Mouse (Mus musculus) cerebellum, postnatal 4 days (tissue): Measurements from ENCODE around the gene Tvp23a.

Source experiments
- DNase-seq, 2 experiments: peaks; one replicate each; pipeline ENCODE4 v3.0.0; 2022; ENCODE audit warnings: low spot score in 2 of 2, mixed read lengths in 1 of 2

The Tvp23a gene

GRCm38 (mm10) chr16:10453872-10454582, 6.9 kb upstream of the Tvp23a start:
- no peak for DNase-seq

GRCm38 (mm10) chr16:10452445-10452896, 5.3 kb upstream of the Tvp23a start:
- DNase-seq = peak; percentile 63 to 88

- DNase-seq = no peak
Observed at GRCm38 (mm10) chr16:10451906-10452305, 4.7 kb upstream of the Tvp23a start.

GRCm38 (mm10) chr16:10448931-10449330, 1.8 kb upstream of the Tvp23a start:
- DNase-seq = no peak

- no peak for DNase-seq
Observed at GRCm38 (mm10) chr16:10447781-10448180, 619 bp upstream of the Tvp23a start.

- DNase-seq = no peak
Observed at GRCm38 (mm10) chr16:10446573-10447263, 444 bp downstream of the Tvp23a start.

GRCm38 (mm10) chr16:10443723-10444122, 3.4 kb downstream of the Tvp23a start:
- DNase-seq = no peak

GRCm38 (mm10) chr16:10441761-10442160, 5.4 kb downstream of the Tvp23a start:
- no peak for DNase-seq

GRCm38 (mm10) chr16:10441328-10441727, 5.8 kb downstream of the Tvp23a start:
- no peak for DNase-seq

- no peak for DNase-seq
Observed at GRCm38 (mm10) chr16:10438055-10438454, 9.1 kb downstream of the Tvp23a start.

GRCm38 (mm10) chr16:10436166-10436565, 11.0 kb downstream of the Tvp23a start:
- no peak for DNase-seq

GRCm38 (mm10) chr16:10433344-10433743, 13.8 kb downstream of the Tvp23a start:
- DNase-seq = no peak

GRCm38 (mm10) chr16:10432387-10432786, 14.8 kb downstream of the Tvp23a start:
- DNase-seq = no peak

GRCm38 (mm10) chr16:10431911-10432310, 15.3 kb downstream of the Tvp23a start:
- DNase-seq = no peak

- DNase-seq = no peak
Observed at GRCm38 (mm10) chr16:10420447-10421054, 26.6 kb downstream of the Tvp23a start.

- DNase-seq = no peak
Observed at GRCm38 (mm10) chr16:10417723-10418259, 29.4 kb downstream of the Tvp23a start.

- no peak for DNase-seq
Observed at GRCm38 (mm10) chr16:10416866-10417265, 30.3 kb downstream of the Tvp23a start.

GRCm38 (mm10) chr16:10415976-10416375, 31.2 kb downstream of the Tvp23a start:
- DNase-seq = peak; percentile 39 to 56

- peak; percentile 74 to 89 for DNase-seq
Observed at GRCm38 (mm10) chr16:10411764-10412746, 35.1 kb downstream of the Tvp23a start, which contains the start of gene Nubp1. Nubp1 (plus strand) TSS chr16:10411948.

- peak; percentile 89 to 91 for DNase-seq
Observed at GRCm38 (mm10) chr16:10399160-10399559, 48.0 kb downstream of the Tvp23a start.

GRCm38 (mm10) chr16:10398755-10399154, 48.4 kb downstream of the Tvp23a start:
- no peak for DNase-seq
